Mouse (Mus musculus) CH12.LX (cell line): Measurements from ENCODE around the gene Tunar. TPM values are rescaled to one million over a fixed set of nuclear protein-coding genes. Genes with fewer than 3 reads are reported as not detected.

Experiments
- DNase-seq: peaks from one replicate; pipeline ENCODE4 v3.0.0-alpha.2; 2013; ENCODE audit errors: extremely low read depth
- H3K27ac ChIP-seq: 2 replicates; pipeline ENCODE4 v1.5.1; 2012; ENCODE audit warnings: low read depth, mild to moderate bottlenecking, control low read depth, moderate library complexity; ENCODE audit not compliant: insufficient read depth
- H3K27me3 ChIP-seq: replicated peaks from 2 replicates; pipeline ENCODE3; 2012; ENCODE audit warnings: inconsistent platforms
- H3K36me3 ChIP-seq, 2 experiments: replicated peaks in 1 of 2; 2 replicates each; pipeline versions ENCODE3 to v1.6.1; 2012; ENCODE audit warnings: inconsistent platforms in 1 of 2, low read length in 1 of 2, mild to moderate bottlenecking in 1 of 2, mixed read lengths in 1 of 2, moderate library complexity in 1 of 2; ENCODE audit not compliant: control insufficient read depth in 1 of 2, insufficient read depth in 1 of 2
- H3K4me1 ChIP-seq, 2 experiments: 2 replicates each; pipeline ENCODE4 v1.6.1; 2012; ENCODE audit warnings: inconsistent platforms in 1 of 2, moderate library complexity in 1 of 2; ENCODE audit not compliant: insufficient read depth in 2 of 2, control insufficient read depth in 1 of 2
- H3K4me2 ChIP-seq: 2 replicates; pipeline ENCODE4 v1.6.1; 2012; ENCODE audit warnings: low read depth, mild to moderate bottlenecking, control low read depth; ENCODE audit not compliant: poor library complexity, insufficient read depth, severe bottlenecking
- H3K4me3 ChIP-seq, 3 experiments: fragments of 150-350 bp in 1 of 3; sonication (generic) in 1 of 3; replicated peaks in 1 of 3; 2 replicates each; pipeline versions ENCODE3 to v1.5.1; 2011 to 2012; ENCODE audit warnings: low read depth in 2 of 3, low read length in 2 of 3, mild to moderate bottlenecking in 2 of 3, moderate library complexity in 2 of 3, control low read depth in 1 of 3, improper control_type of control experiment in 1 of 3, inconsistent platforms in 1 of 3, mixed read lengths in 1 of 3; ENCODE audit not compliant: poor library complexity in 1 of 3
- H3K79me2 ChIP-seq: replicated peaks from 2 replicates; pipeline ENCODE4 v1.6.1; 2012; ENCODE audit warnings: mild to moderate bottlenecking, moderate library complexity; ENCODE audit not compliant: control insufficient read depth, poor library complexity, insufficient read depth, severe bottlenecking; ENCODE audit errors: extremely low read depth
- H3K9ac ChIP-seq: 2 replicates; pipeline ENCODE4 v1.6.1; 2012; ENCODE audit warnings: low read depth, mild to moderate bottlenecking, control low read depth, moderate library complexity; ENCODE audit not compliant: insufficient read depth
- H3K9me3 ChIP-seq: replicated peaks from 2 replicates; pipeline ENCODE3; 2012; ENCODE audit warnings: low read length, inconsistent platforms, mixed read lengths
- BHLHE40 ChIP-seq: IDR thresholded peaks from 2 replicates; pipeline ENCODE4 v1.6.1; 2011; ENCODE audit warnings: mild to moderate bottlenecking, low read depth, low read length, improper control_type of control experiment
- CHD1 ChIP-seq: IDR thresholded peaks from 2 replicates; pipeline ENCODE4 v1.6.1; 2012; ENCODE audit warnings: low read depth, low read length, improper control_type of control experiment, inconsistent platforms
- CHD2 ChIP-seq: IDR thresholded peaks from 2 replicates; pipeline ENCODE4 v1.6.1; 2011; ENCODE audit warnings: low read length, improper control_type of control experiment
- CTCF ChIP-seq, 2 experiments: IDR thresholded peaks in 1 of 2; conservative IDR thresholded peaks in 1 of 2; 2 replicates each; pipeline ENCODE4 v1.5.1; 2011 to 2012; ENCODE audit warnings: low read depth in 2 of 2, low read length in 2 of 2, improper control_type of control experiment in 1 of 2, inconsistent platforms in 1 of 2, mild to moderate bottlenecking in 1 of 2, moderate library complexity in 1 of 2
- ELF1 ChIP-seq: IDR thresholded peaks from 2 replicates; pipeline ENCODE4 v1.6.1; 2014; ENCODE audit warnings: low read depth, mild to moderate bottlenecking, inconsistent platforms, low read length, improper control_type of control experiment
- HCFC1 ChIP-seq: IDR thresholded peaks from 2 replicates; pipeline ENCODE4 v1.6.1; 2012; ENCODE audit warnings: low read depth, mild to moderate bottlenecking, inconsistent platforms, low read length, improper control_type of control experiment
- IRF4 ChIP-seq: IDR thresholded peaks from 2 replicates; pipeline ENCODE4 v1.6.1; 2014; ENCODE audit warnings: low read depth, mild to moderate bottlenecking, inconsistent platforms, low read length, improper control_type of control experiment
- JUN ChIP-seq: IDR thresholded peaks from 2 replicates; pipeline ENCODE4 v1.6.1; 2011; ENCODE audit warnings: low read depth, mild to moderate bottlenecking, low read length, improper control_type of control experiment, moderate library complexity; ENCODE audit not compliant: insufficient read depth
- KAT2A ChIP-seq: IDR thresholded peaks from 2 replicates; pipeline ENCODE4 v1.6.1; 2012; ENCODE audit warnings: low read length, improper control_type of control experiment, inconsistent platforms; ENCODE audit not compliant: insufficient replicate concordance
- MAFK ChIP-seq: IDR thresholded peaks from 2 replicates; pipeline ENCODE4 v1.6.1; 2011; ENCODE audit warnings: low read length, improper control_type of control experiment; ENCODE audit not compliant: insufficient replicate concordance
- MAZ ChIP-seq: IDR thresholded peaks from 2 replicates; pipeline ENCODE4 v1.6.1; 2012; ENCODE audit warnings: low read depth, mild to moderate bottlenecking, inconsistent platforms, low read length, improper control_type of control experiment, moderate library complexity
- NELFE ChIP-seq: IDR thresholded peaks from 2 replicates; pipeline ENCODE4 v1.6.1; 2011; ENCODE audit warnings: low read depth, low read length, improper control_type of control experiment
- NRF1 ChIP-seq: IDR thresholded peaks from 2 replicates; pipeline ENCODE4 v1.6.1; 2014; ENCODE audit warnings: low read depth, mild to moderate bottlenecking, inconsistent platforms, low read length, improper control_type of control experiment, moderate library complexity
- PAX5 ChIP-seq: IDR thresholded peaks from 2 replicates; pipeline ENCODE4 v1.6.1; 2012; ENCODE audit warnings: low read length, inconsistent platforms, mixed read lengths
- POLR2A ChIP-seq: IDR thresholded peaks from 2 replicates; pipeline ENCODE4 v1.6.1; 2011; ENCODE audit warnings: low read depth, mild to moderate bottlenecking, improper control_type of control experiment, low read length
- POLR2AphosphoS2 ChIP-seq: IDR thresholded peaks from 2 replicates; pipeline ENCODE4 v1.6.1; 2011; ENCODE audit warnings: low read depth, low read length, improper control_type of control experiment
- RAD21 ChIP-seq: IDR thresholded peaks from 2 replicates; pipeline ENCODE4 v1.6.1; 2011; ENCODE audit warnings: low read depth, mild to moderate bottlenecking, low read length, improper control_type of control experiment, moderate library complexity
- SMC3 ChIP-seq: IDR thresholded peaks from 2 replicates; pipeline ENCODE4 v1.6.1; 2011; ENCODE audit warnings: low read depth, low read length, improper control_type of control experiment
- TCF12 ChIP-seq: IDR thresholded peaks from 2 replicates; pipeline ENCODE4 v1.6.1; 2014; ENCODE audit warnings: low read depth, mild to moderate bottlenecking, inconsistent platforms, low read length, improper control_type of control experiment
- UBTF ChIP-seq: IDR thresholded peaks from 2 replicates; pipeline ENCODE4 v1.6.1; 2012; ENCODE audit warnings: low read depth, mild to moderate bottlenecking, inconsistent platforms, low read length, improper control_type of control experiment, moderate library complexity
- USF1 ChIP-seq: IDR thresholded peaks from 2 replicates; pipeline ENCODE4 v1.6.1; 2014; ENCODE audit warnings: low read depth, mild to moderate bottlenecking, inconsistent platforms, low read length, improper control_type of control experiment
- ZKSCAN1 ChIP-seq: IDR thresholded peaks from 2 replicates; pipeline ENCODE4 v1.6.1; 2012; ENCODE audit warnings: low read depth, inconsistent platforms, low read length, improper control_type of control experiment, borderline replicate concordance
- dilution Hi-C: fragments of 300-500 bp; cut with MboI; formaldehyde crosslinking; loops from 2 replicates; pipeline ENCODE4 v1.14.3; 2020; ENCODE audit warnings: low sequenced_read_pairs; ENCODE audit not compliant: extremely low pct_unique_long_range_greater_than_20kb, extremely low pct_ligation_motif_present
- in situ Hi-C: fragments of 300-500 bp; cut with MboI; formaldehyde crosslinking; loops from 3 replicates; pipeline ENCODE4 v1.14.3; 2019; ENCODE audit warnings: low sequenced_read_pairs, low pct_ligation_motif_present, low pct_unique_long_range_greater_than_20kb, mixed read lengths
- polyA plus RNA-seq: library from polyadenylated mRNA; unstranded; fragments of >175 nt; gene quantifications from 2 replicates; pipeline ENCODE4 v1.2.1, GENCODE M21; 2012; ENCODE audit warnings: low read depth; ENCODE audit not compliant: insufficient read length
- total RNA-seq, 2 experiments: library from RNA; depleted of rRNA; stranded (reverse); fragments of 300-350 nt in 1 of 2; fragments of >200 nt in 1 of 2; gene quantifications; 2 replicates each; pipeline ENCODE4 v1.2.3; 2012 to 2014

Gene Tunar
- total and polyA plus RNA-seq, 3 experiments = not detected

- TF ChIP-seq KAT2A (no peak), ELF1 (no peak)
Observed at GRCm38 (mm10) chr12:105337290-105338005, 3.8 kb downstream of the Tunar start (continued).

- H3K4me3 ChIP-seq = no peak overlapping the region
- DNase-seq = no peak
- no peak overlapping the region for H3K9ac ChIP-seq
- H3K9me3 ChIP-seq = peaks cover 2% of the 10 kb centered on the region
- TF ChIP-seq MAFK (no peak), USF1 (no peak), HCFC1 (no peak), TCF12 (no peak), MAZ (no peak), JUN (no peak), BHLHE40 (no peak), CTCF (conservative IDR thresholded peaks at IDR 0.05 in 1 of 2, IDR thresholded peaks at IDR 0.05 in 1 of 2; ENCODE audit: low read depth in 2 of 2, low read length in 2 of 2) (no peak), RAD21 (no peak), POLR2A (no peak), CHD2 (no peak), ELF1 (no peak)
- no peaks in the 10 kb centered on the region for H3K4me1 ChIP-seq
- H3K27me3 ChIP-seq = peaks cover 73% of the 10 kb centered on the region
- in situ Hi-C loops = no loop called here
- H3K27ac ChIP-seq = no peak overlapping the region
- no peaks in the 10 kb centered on the region for H3K36me3 ChIP-seq
- no peak overlapping the region for H3K4me2 ChIP-seq
- no peaks in the 10 kb centered on the region for H3K79me2 ChIP-seq
- dilution Hi-C loops = no loop called here
Observed at GRCm38 (mm10) chr12:105338256-105338977, 4.7 kb downstream of the Tunar start.

GRCm38 (mm10) chr12:105341523-105341922 lies 7.9 kb downstream of the Tunar start:
- H3K9ac ChIP-seq = no peak overlapping the region
- no peak overlapping the region for H3K4me2 ChIP-seq
- no peak overlapping the region for H3K4me3 ChIP-seq
- in situ Hi-C loops (no loop called here), dilution Hi-C loops (no loop called here)
- H3K4me1 ChIP-seq = no peaks in the 10 kb centered on the region
- no peak overlapping the region for H3K27ac ChIP-seq
- DNase-seq = no peak
- H3K79me2 ChIP-seq = no peaks in the 10 kb centered on the region
- no peak for TF ChIP-seq JUN
- no peak for TF ChIP-seq USF1
- no peak for TF ChIP-seq POLR2AphosphoS2
- no peak for TF ChIP-seq PAX5
- no peak for TF ChIP-seq CHD2
- TF ChIP-seq CHD1 = no peak
- no peak for TF ChIP-seq SMC3
- no peak for TF ChIP-seq BHLHE40
- TF ChIP-seq NELFE = no peak
- no peak for TF ChIP-seq ZKSCAN1
- TF ChIP-seq IRF4 = no peak
- TF ChIP-seq HCFC1 = no peak
- TF ChIP-seq UBTF = no peak
- TF ChIP-seq KAT2A = no peak
- TF ChIP-seq TCF12 = no peak
- no peak for TF ChIP-seq MAZ
- TF ChIP-seq NRF1 = no peak
- H3K27me3 ChIP-seq = peaks cover 69% of the 10 kb centered on the region
- no peaks in the 10 kb centered on the region for H3K36me3 ChIP-seq
- H3K9me3 ChIP-seq = peaks cover 2% of the 10 kb centered on the region
